Mouse (Mus musculus) heart, embryonic 13.5 days (tissue): ENCODE measurements at regions not wholly inside any gene's neighbourhood (a gene's known extent, or its start where the extent isn't known, plus 50 kb on each side); places are given as distances from the start of the nearest gene placed in this dataset.

Source experiments
- ATAC-seq: fragments of 200-750 bp; cut with Nextera tagmentation; 2 replicates; pipeline ENCODE4 v1.8.0; 2017; ENCODE audit warnings: moderate TSS enrichment; ENCODE audit not compliant: insufficient number of reproducible peaks, low FRiP score, low TSS enrichment; ENCODE audit errors: extremely low read depth
- H3K27ac ChIP-seq: fragments of 300-500 bp; sonication (generic); replicated peaks from 2 replicates; pipeline ENCODE4 v1.5.1; 2015; ENCODE audit warnings: moderate library complexity, mild to moderate bottlenecking, inconsistent platforms
- H3K27me3 ChIP-seq: fragments of 300-500 bp; sonication (generic); replicated peaks from 2 replicates; pipeline ENCODE4 v1.6.1; 2015; ENCODE audit warnings: mild to moderate bottlenecking, inconsistent platforms
- H3K36me3 ChIP-seq: fragments of 300-500 bp; sonication (generic); 2 replicates; pipeline ENCODE4 v1.6.1; 2015; ENCODE audit warnings: mild to moderate bottlenecking, inconsistent platforms
- H3K4me1 ChIP-seq: fragments of 300-500 bp; sonication (generic); 2 replicates; pipeline ENCODE4 v1.6.1; 2015; ENCODE audit warnings: inconsistent platforms
- H3K4me2 ChIP-seq: fragments of 300-500 bp; sonication (generic); 2 replicates; pipeline ENCODE4 v1.6.1; 2015; ENCODE audit warnings: inconsistent platforms, mild to moderate bottlenecking, moderate library complexity
- H3K4me3 ChIP-seq: fragments of 300-500 bp; sonication (generic); 2 replicates; pipeline ENCODE4 v1.5.1; 2015; ENCODE audit warnings: moderate library complexity, mild to moderate bottlenecking, inconsistent platforms
- H3K9ac ChIP-seq: fragments of 300-500 bp; sonication (generic); 2 replicates; pipeline ENCODE4 v1.6.1; 2015; ENCODE audit warnings: inconsistent platforms, mild to moderate bottlenecking, moderate library complexity
- H3K9me3 ChIP-seq: fragments of 300-500 bp; sonication (generic); 2 replicates; pipeline ENCODE4 v1.6.1; 2016; ENCODE audit warnings: inconsistent platforms
- WGBS: fragments of 180-500 bp; shearing (Covaris S2); methylation state at CpG from one replicate; pipeline ENCODE4 v1.1.7; 2015; ENCODE audit warnings: mixed read lengths; 5-methylcytosine and 5-hydroxymethylcytosine counted together

DNA sequence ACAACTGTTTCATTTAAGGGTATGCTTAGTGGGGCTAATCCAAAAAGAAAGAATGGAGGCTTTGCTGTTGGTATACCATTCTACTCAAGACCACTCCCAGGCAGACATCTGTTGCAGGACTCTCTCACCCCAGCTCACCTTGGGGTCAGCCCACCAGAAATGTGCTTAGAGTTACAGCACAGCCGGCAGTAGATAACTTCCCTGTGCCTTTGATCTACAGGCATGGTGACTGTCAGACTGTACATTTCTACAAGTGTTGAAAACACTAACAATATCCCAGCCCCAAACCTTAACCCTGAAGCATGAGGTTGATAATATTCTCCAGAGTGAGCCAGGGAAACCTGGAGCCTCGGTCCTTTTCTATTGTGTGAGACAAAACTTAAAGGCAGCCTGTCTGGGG is 247.7 kb upstream of the Nt5c1b start:
- Histone ChIP-seq H3K36me3 (no peaks in the 10 kb centered on the region), H3K4me3 (no peak overlapping the region), H3K9me3 (no peaks in the 10 kb centered on the region), H3K27ac (peak overlapping the region; percentile 46; the same call in 1 of the 2 replicates), H3K9ac (no peak overlapping the region), H3K4me2 (no peak overlapping the region), H3K27me3 (no peaks in the 10 kb centered on the region), H3K4me1 (peaks cover 17% of the 10 kb centered on the region)
- 9% methylated on average over 2 of the region's 2 CpGs for WGBS
- peak; percentile 14; the same call in 1 of the 2 replicates for ATAC-seq

DNA sequence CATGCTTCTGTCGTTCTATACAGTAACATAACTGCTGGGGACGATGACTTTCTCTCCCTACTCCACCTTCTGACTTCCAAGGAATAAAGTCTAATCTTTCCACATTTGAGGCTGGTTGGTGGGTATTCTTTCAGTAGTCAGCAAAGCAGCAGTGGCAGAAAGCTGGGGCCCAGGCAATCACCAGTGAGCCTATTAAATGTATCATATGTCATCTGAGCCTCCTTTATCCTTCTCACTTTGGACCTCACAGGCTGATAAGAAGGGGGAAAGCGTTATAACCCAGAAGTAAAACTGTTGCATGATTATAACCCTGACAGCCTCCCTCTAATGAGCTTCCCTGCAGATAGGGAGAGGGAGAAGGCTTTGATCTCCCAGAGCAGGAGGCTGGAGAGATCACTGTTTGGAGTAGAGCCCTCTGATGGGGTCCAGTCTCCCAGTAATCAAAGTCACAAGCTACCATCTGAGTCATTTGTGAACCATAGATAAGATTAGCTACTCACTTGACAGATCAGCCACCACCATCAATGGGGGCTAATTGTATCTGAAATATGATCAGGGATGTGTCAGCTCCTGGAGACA is 241.7 kb upstream of the Nt5c1b start:
- Histone ChIP-seq H3K4me1 (peaks cover 14% of the 10 kb centered on the region), H3K4me2 (no peak overlapping the region), H3K9ac (no peak overlapping the region), H3K4me3 (no peak overlapping the region), H3K27me3 (no peaks in the 10 kb centered on the region), H3K9me3 (no peaks in the 10 kb centered on the region), H3K27ac (no peak overlapping the region), H3K36me3 (no peaks in the 10 kb centered on the region)
- ATAC-seq, result no peak
- 22% methylated on average over 3 of the region's 3 CpGs for WGBS

DNA sequence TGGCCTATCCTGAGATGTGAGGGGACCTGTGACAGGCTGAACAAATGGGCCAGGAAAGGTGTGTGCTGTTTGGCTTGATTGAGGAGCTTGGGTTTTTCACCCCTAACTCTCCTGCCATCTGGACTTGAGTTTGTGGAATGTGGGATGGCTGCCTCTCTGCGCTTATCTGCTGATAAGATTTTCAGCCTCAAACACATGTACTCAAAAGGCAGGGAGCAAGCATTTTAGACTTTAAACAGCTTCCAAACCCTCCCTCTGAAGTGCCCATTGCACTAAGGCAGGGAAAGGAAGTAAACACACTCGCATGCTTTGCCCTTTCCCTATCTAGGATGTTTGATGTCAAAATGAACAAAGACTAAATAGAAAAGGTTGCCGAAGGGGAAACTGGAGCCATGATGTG is 235.6 kb upstream of the Nt5c1b start:
- Histone ChIP-seq H3K9me3 (no peaks in the 10 kb centered on the region), H3K27ac (no peak overlapping the region), H3K4me3 (no peak overlapping the region), H3K9ac (no peak overlapping the region), H3K36me3 (no peaks in the 10 kb centered on the region), H3K4me1 (peaks cover 17% of the 10 kb centered on the region), H3K27me3 (no peaks in the 10 kb centered on the region), H3K4me2 (no peak overlapping the region)
- no peak for ATAC-seq
- WGBS, result 9% methylated on average over 3 of the region's 3 CpGs

DNA sequence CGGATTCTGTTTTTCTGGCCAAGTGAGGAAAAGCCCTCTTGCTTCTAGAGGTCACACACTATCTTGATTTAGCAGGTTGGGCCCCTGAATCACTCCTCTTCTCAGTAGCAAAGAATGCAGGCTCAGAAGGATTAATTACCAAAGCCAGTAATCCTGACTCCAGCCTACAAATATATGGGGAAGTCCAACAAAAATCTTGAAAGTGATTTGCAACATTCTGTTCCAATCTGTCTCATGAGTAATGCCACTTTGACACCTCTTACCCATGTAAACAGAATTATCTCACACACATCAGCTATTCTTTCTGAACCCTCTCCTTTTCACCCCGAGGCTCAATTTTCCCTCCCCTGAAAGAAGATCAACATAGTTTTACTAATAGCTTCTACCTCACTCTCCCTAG is 233.9 kb upstream of the Nt5c1b start:
- no peak for ATAC-seq
- Histone ChIP-seq H3K9ac (no peak overlapping the region), H3K4me1 (peaks cover 17% of the 10 kb centered on the region), H3K27me3 (no peaks in the 10 kb centered on the region), H3K9me3 (no peaks in the 10 kb centered on the region), H3K4me3 (no peak overlapping the region), H3K36me3 (no peaks in the 10 kb centered on the region), H3K27ac (no peak overlapping the region), H3K4me2 (no peak overlapping the region)
- WGBS, result 14% methylated on average over 2 of the region's 2 CpGs

DNA sequence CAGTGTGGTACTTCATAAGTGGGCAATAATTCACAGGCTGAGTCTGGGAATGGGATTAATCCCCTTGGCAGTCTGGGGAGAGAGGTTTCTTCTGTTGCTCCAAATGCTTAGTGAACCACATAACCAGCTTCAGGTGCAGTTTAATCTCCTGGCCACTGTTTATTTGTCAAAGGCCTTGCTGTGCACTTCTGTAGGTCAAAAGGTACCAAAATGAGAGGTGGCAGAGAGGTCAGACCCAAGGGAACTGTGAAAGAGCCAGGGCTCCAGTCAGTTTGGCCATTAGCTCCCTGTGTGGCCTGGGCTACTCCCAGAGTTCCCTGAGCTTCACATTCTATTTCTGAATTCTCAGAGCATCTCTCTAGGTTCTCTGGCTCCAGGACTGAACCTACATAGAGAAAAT is 229.6 kb upstream of the Nt5c1b start:
- H3K4me1 ChIP-seq, result 0 out of 2 replicates have a peak, but pooled peaks cover 6% of the 10 kb centered on the region
- no peaks in the 10 kb centered on the region for H3K9me3 ChIP-seq
- H3K9ac ChIP-seq, result no peak overlapping the region
- H3K4me3 ChIP-seq, result no peak overlapping the region
- no peak for ATAC-seq
- no peak overlapping the region for H3K27ac ChIP-seq
- no peak overlapping the region for H3K4me2 ChIP-seq
- H3K36me3 ChIP-seq, result no peaks in the 10 kb centered on the region
- no peaks in the 10 kb centered on the region for H3K27me3 ChIP-seq

DNA sequence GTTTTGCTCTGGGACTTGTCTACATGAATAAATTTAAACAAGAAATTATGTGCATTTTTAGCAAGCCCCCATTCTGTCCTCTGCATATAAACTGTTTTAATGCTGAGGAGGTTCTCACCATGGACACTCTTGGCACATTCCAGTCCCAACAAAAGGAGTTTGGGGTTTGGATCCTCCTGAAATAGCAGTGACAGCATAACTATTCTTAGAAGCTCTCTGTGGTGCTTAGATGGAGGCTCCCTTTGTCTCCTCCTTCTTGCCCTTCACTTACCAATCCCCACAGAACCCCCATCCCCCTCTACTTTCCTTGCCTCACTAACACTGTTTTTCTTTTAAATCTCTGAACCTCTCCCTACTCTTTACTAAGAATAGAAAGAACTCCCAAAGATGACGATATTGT is 208.9 kb upstream of the Nt5c1b start:
- H3K4me2 ChIP-seq, result peak overlapping the region; percentile 20
- WGBS, result 18% methylated on average over 1 of the region's 1 CpGs

DNA sequence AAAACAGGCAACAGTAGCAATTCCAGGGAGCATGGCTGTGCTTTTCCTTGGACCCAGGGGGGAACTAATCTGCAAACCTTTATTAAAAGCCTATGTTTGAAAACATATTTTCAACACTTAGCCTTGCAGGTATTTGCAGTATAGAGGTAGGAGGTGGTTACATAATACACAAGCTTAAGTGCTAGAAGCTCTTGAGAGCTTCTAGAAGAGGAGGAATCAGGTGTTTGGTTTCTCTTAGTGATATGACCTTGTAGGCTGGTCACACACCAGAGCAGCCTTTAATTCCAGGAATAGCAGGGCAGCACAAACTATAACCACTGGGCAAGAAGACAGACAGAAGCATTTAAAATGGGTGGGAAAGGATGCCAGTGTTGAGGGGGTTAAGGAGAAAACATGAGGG is 201.7 kb upstream of the Nt5c1b start:
- Histone ChIP-seq H3K36me3 (no peaks in the 10 kb centered on the region), H3K4me3 (no peak overlapping the region), H3K4me1 (no peaks in the 10 kb centered on the region), H3K4me2 (no peak overlapping the region), H3K27ac (no peak overlapping the region), H3K27me3 (no peaks in the 10 kb centered on the region), H3K9me3 (no peaks in the 10 kb centered on the region), H3K9ac (no peak overlapping the region)
- ATAC-seq, result no peak

More for the DNA sequence above, 208.9 kb upstream of the Nt5c1b start:
- no peaks in the 10 kb centered on the region for H3K9me3 ChIP-seq
- no peak for ATAC-seq
- H3K27me3 ChIP-seq, result no peaks in the 10 kb centered on the region
- H3K27ac ChIP-seq, result 0 out of 2 replicates have a peak overlapping the region, but pooled peaks have one; percentile 54
- H3K9ac ChIP-seq, result no peak overlapping the region
- H3K36me3 ChIP-seq, result no peaks in the 10 kb centered on the region
- H3K4me3 ChIP-seq, result no peak overlapping the region
- H3K4me1 ChIP-seq, result peaks cover 9% of the 10 kb centered on the region

GRCm38 (mm10) chr12:10168581-10168980 is 201.2 kb upstream of the Nt5c1b start:
- no peak overlapping the region for H3K4me2 ChIP-seq
- H3K4me1 ChIP-seq, result no peaks in the 10 kb centered on the region
- no peaks in the 10 kb centered on the region for H3K9me3 ChIP-seq
- no peak for ATAC-seq
- no peak overlapping the region for H3K27ac ChIP-seq
- no peak overlapping the region for H3K9ac ChIP-seq
- no peak overlapping the region for H3K4me3 ChIP-seq
- H3K27me3 ChIP-seq, result no peaks in the 10 kb centered on the region
- no peaks in the 10 kb centered on the region for H3K36me3 ChIP-seq

- no peak overlapping the region for H3K4me2 ChIP-seq
- ATAC-seq, result no peak
- no peaks in the 10 kb centered on the region for H3K9me3 ChIP-seq
- no peak overlapping the region for H3K9ac ChIP-seq
- H3K27ac ChIP-seq, result no peak overlapping the region
- 86% methylated on average over 4 of the region's 4 CpGs for WGBS
- no peaks in the 10 kb centered on the region for H3K36me3 ChIP-seq
- no peak overlapping the region for H3K4me3 ChIP-seq
- no peaks in the 10 kb centered on the region for H3K27me3 ChIP-seq
- H3K4me1 ChIP-seq, result 0 out of 2 replicates have a peak, but pooled peaks cover 4% of the 10 kb centered on the region
These were observed 191.1 kb upstream of the Nt5c1b start for GRCm38 (mm10) chr12:10178718-10179117.

- H3K9me3 ChIP-seq, result no peaks in the 10 kb centered on the region
- H3K27ac ChIP-seq, result no peak overlapping the region
- 60% methylated on average over 1 of the region's 1 CpGs for WGBS
- 0 out of 2 replicates have a peak, but pooled peaks cover 4% of the 10 kb centered on the region for H3K4me1 ChIP-seq
- ATAC-seq, result no peak
- no peak overlapping the region for H3K4me3 ChIP-seq
- H3K36me3 ChIP-seq, result no peaks in the 10 kb centered on the region
- H3K4me2 ChIP-seq, result no peak overlapping the region
- no peaks in the 10 kb centered on the region for H3K27me3 ChIP-seq
- no peak overlapping the region for H3K9ac ChIP-seq
These were observed 190.5 kb upstream of the Nt5c1b start for GRCm38 (mm10) chr12:10179147-10179814.

DNA sequence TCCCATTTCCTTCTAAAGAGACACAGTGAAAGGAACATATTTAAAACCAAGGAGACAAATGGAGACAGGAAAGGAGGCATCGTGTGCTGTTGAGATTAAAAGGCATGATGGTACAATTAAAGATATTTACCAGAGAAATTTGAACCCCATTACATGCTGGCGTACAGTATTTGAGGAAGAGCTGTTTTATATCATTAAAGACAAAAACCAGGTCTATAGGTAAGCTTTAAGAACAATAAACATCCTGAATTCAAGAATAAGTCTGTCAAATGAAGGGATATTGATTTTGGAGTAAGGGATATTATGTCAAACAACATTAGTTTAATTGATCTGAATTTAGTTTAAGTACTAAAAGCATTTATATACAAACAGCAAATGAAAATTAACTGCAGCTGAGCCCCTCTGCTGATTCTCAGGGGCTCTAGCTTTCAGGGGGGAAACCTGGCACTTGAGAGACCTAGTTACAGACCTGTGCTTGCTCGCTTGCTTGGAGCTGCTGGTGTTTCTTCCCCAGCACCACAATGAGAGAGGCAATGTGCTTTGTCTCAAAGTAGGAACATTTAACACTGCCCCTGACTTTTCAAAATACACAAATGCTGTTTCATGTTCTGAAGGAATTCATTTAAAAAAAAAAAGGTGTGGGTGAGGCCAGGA is 189.8 kb upstream of the Nt5c1b start:
- Histone ChIP-seq H3K4me2 (no peak overlapping the region), H3K27me3 (no peaks in the 10 kb centered on the region), H3K36me3 (no peaks in the 10 kb centered on the region), H3K4me3 (no peak overlapping the region), H3K4me1 (0 out of 2 replicates have a peak, but pooled peaks cover 4% of the 10 kb centered on the region), H3K9ac (no peak overlapping the region), H3K9me3 (no peaks in the 10 kb centered on the region), H3K27ac (no peak overlapping the region)
- WGBS, result 62% methylated on average over 3 of the region's 3 CpGs
- no peak for ATAC-seq

DNA sequence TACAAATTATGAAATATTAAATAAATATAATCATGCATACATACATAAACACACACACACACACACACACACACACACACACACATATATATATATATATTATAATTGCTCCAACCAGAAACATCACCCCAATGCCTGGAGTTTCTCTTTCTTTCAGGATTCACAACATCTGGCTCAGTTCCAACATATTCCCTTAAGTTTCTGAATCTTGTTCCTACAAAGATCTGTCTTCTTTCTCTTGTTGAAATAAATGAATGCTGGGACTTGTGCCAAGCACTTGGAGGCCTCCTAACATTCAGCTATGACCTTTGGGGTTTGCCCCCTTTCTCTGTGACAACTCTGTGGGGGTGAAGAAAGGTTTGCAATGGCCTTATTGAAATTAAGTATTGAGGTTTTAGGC is 187.2 kb upstream of the Nt5c1b start:
- ATAC-seq, result no peak
- no peaks in the 10 kb centered on the region for H3K9me3 ChIP-seq
- no peaks in the 10 kb centered on the region for H3K27me3 ChIP-seq

More for the DNA sequence above, 187.2 kb upstream of the Nt5c1b start:
- H3K27ac ChIP-seq, result no peak overlapping the region
- H3K4me1 ChIP-seq, result 0 out of 2 replicates have a peak, but pooled peaks cover 4% of the 10 kb centered on the region
- H3K4me2 ChIP-seq, result no peak overlapping the region
- no peaks in the 10 kb centered on the region for H3K36me3 ChIP-seq
- H3K4me3 ChIP-seq, result no peak overlapping the region
- no peak overlapping the region for H3K9ac ChIP-seq
